Mouse (Mus musculus) MEL (cell line): ENCODE measurements at regions not wholly inside any gene's neighbourhood (a gene's known extent, or its start where the extent isn't known, plus 50 kb on each side); places are given as distances from the start of the nearest gene placed in this dataset.

Source experiments
- DNase-seq: peaks from one replicate; pipeline ENCODE4 v3.0.0; 2011; ENCODE audit warnings: low read depth, low spot score
- H3K27ac ChIP-seq: 2 replicates; pipeline ENCODE4 v1.5.1; 2012; ENCODE audit warnings: low read depth, mild to moderate bottlenecking, control low read depth, low read length, moderate library complexity; ENCODE audit not compliant: control insufficient read depth
- H3K27me3 ChIP-seq, 2 experiments: fragments of 150-350 bp in 1 of 2; sonication (generic) in 1 of 2; 2 replicates each; pipeline ENCODE4 v1.6.1; 2012; ENCODE audit warnings: low read length in 2 of 2, mild to moderate bottlenecking in 2 of 2, improper control_type of control experiment in 1 of 2, moderate library complexity in 1 of 2; ENCODE audit not compliant: insufficient read depth in 2 of 2, control insufficient read depth in 1 of 2
- H3K36me3 ChIP-seq, 2 experiments: 2 replicates each; pipeline ENCODE4 v1.6.1; 2012 to 2014; ENCODE audit warnings: low read length in 2 of 2, improper control_type of control experiment in 1 of 2, inconsistent platforms in 1 of 2, mild to moderate bottlenecking in 1 of 2; ENCODE audit not compliant: insufficient read depth in 2 of 2, control insufficient read depth in 1 of 2
- H3K4me1 ChIP-seq, 2 experiments: fragments of 150-350 bp in 1 of 2; sonication (generic) in 1 of 2; 2 replicates each; pipeline ENCODE4 v1.6.1; 2012; ENCODE audit warnings: low read length in 2 of 2, improper control_type of control experiment in 1 of 2, mild to moderate bottlenecking in 1 of 2; ENCODE audit not compliant: insufficient read depth in 2 of 2, control insufficient read depth in 1 of 2
- H3K4me3 ChIP-seq, 2 experiments: fragments of 150-350 bp in 1 of 2; sonication (generic) in 1 of 2; 2 replicates each; pipeline ENCODE4 v1.5.1; 2012; ENCODE audit warnings: low read depth in 2 of 2, low read length in 2 of 2, mild to moderate bottlenecking in 2 of 2, moderate library complexity in 2 of 2, control low read depth in 1 of 2, improper control_type of control experiment in 1 of 2; ENCODE audit not compliant: control insufficient read depth in 1 of 2, insufficient read depth in 1 of 2
- H3K79me2 ChIP-seq: 2 replicates; pipeline ENCODE4 v1.6.1; 2012; ENCODE audit warnings: mild to moderate bottlenecking, low read length, moderate library complexity; ENCODE audit not compliant: control insufficient read depth, poor library complexity, insufficient read depth
- H3K9ac ChIP-seq: 2 replicates; pipeline ENCODE4 v1.6.1; 2012; ENCODE audit warnings: low read depth, mild to moderate bottlenecking, control low read depth, low read length, moderate library complexity; ENCODE audit not compliant: control insufficient read depth, poor library complexity, severe bottlenecking
- H3K9me3 ChIP-seq: fragments of 150-350 bp; sonication (generic); replicated peaks from 2 replicates; pipeline ENCODE4 v1.6.1; 2012; ENCODE audit warnings: mild to moderate bottlenecking, low read length, improper control_type of control experiment, moderate library complexity; ENCODE audit not compliant: insufficient read depth
- BHLHE40 ChIP-seq: IDR thresholded peaks from 2 replicates; pipeline ENCODE4 v1.6.1; 2012; ENCODE audit warnings: low read depth, mild to moderate bottlenecking, inconsistent platforms, low read length, improper control_type of control experiment, borderline replicate concordance
- CTCF ChIP-seq, 3 experiments: IDR thresholded peaks in 2 of 3; conservative IDR thresholded peaks in 1 of 3; 2 replicates each; pipeline ENCODE4 v1.5.1; 2011 to 2012; ENCODE audit warnings: low read length in 3 of 3, low read depth in 2 of 3, mild to moderate bottlenecking in 2 of 3, improper control_type of control experiment in 1 of 3, inconsistent platforms in 1 of 3, mixed read lengths in 1 of 3, moderate library complexity in 1 of 3; ENCODE audit not compliant: control insufficient read depth in 1 of 3, insufficient read depth in 1 of 3, poor library complexity in 1 of 3, severe bottlenecking in 1 of 3
- ETS1 ChIP-seq: IDR thresholded peaks from 2 replicates; pipeline ENCODE4 v1.6.1; 2012; ENCODE audit warnings: low read depth, mild to moderate bottlenecking, inconsistent platforms, low read length, improper control_type of control experiment, moderate library complexity
- GABPA ChIP-seq: IDR thresholded peaks from 2 replicates; pipeline ENCODE4 v1.6.1; 2012; ENCODE audit warnings: low read depth, mild to moderate bottlenecking, inconsistent platforms, low read length, improper control_type of control experiment, moderate library complexity
- GATA1 ChIP-seq: IDR thresholded peaks from 2 replicates; pipeline ENCODE4 v1.6.1; 2011; ENCODE audit warnings: low read depth, low read length, improper control_type of control experiment
- HCFC1 ChIP-seq: IDR thresholded peaks from 2 replicates; pipeline ENCODE4 v1.6.1; 2012; ENCODE audit warnings: low read depth, mild to moderate bottlenecking, inconsistent platforms, low read length, improper control_type of control experiment, moderate library complexity
- JUND ChIP-seq: IDR thresholded peaks from 2 replicates; pipeline ENCODE4 v1.6.1; 2011; ENCODE audit warnings: low read depth, mild to moderate bottlenecking, improper control_type of control experiment, low read length
- KAT2A ChIP-seq: conservative IDR thresholded peaks from 2 replicates; pipeline ENCODE4 v1.6.1; 2012; ENCODE audit warnings: low read depth, low read length, improper control_type of control experiment, inconsistent platforms
- MAX ChIP-seq: IDR thresholded peaks from 2 replicates; pipeline ENCODE4 v1.6.1; 2011; ENCODE audit warnings: low read length, improper control_type of control experiment
- MAZ ChIP-seq: IDR thresholded peaks from 2 replicates; pipeline ENCODE4 v1.6.1; 2012; ENCODE audit warnings: low read depth, mild to moderate bottlenecking, inconsistent platforms, low read length, improper control_type of control experiment
- MEF2A ChIP-seq: IDR thresholded peaks from 2 replicates; pipeline ENCODE4 v1.6.1; 2014; ENCODE audit warnings: low read depth, mild to moderate bottlenecking, inconsistent platforms, low read length, improper control_type of control experiment; ENCODE audit not compliant: poor library complexity, insufficient replicate concordance, severe bottlenecking; ENCODE audit errors: extremely low read depth
- MXI1 ChIP-seq: IDR thresholded peaks from 2 replicates; pipeline ENCODE4 v1.6.1; 2011; ENCODE audit warnings: mild to moderate bottlenecking, low read depth, low read length, improper control_type of control experiment
- MYB ChIP-seq: IDR thresholded peaks from 2 replicates; pipeline ENCODE4 v1.6.1; 2011; ENCODE audit warnings: mild to moderate bottlenecking, low read depth, low read length, improper control_type of control experiment
- MYC ChIP-seq: IDR thresholded peaks from 2 replicates; pipeline ENCODE4 v1.6.1; 2011; ENCODE audit warnings: low read depth, mild to moderate bottlenecking, low read length, improper control_type of control experiment, moderate library complexity
- POLR2AphosphoS2 ChIP-seq: IDR thresholded peaks from 2 replicates; pipeline ENCODE4 v1.6.1; 2011; ENCODE audit warnings: low read length, improper control_type of control experiment
- TBP ChIP-seq: IDR thresholded peaks from 2 replicates; pipeline ENCODE4 v1.8.0; 2011; ENCODE audit warnings: low read depth, low read length, improper control_type of control experiment
- USF1 ChIP-seq: IDR thresholded peaks from 2 replicates; pipeline ENCODE4 v1.6.1; 2014; ENCODE audit warnings: low read depth, mild to moderate bottlenecking, inconsistent platforms, low read length, improper control_type of control experiment, moderate library complexity
- ZNF384 ChIP-seq: IDR thresholded peaks from 2 replicates; pipeline ENCODE4 v1.6.1; 2012; ENCODE audit warnings: low read depth, mild to moderate bottlenecking, inconsistent platforms, low read length, improper control_type of control experiment

GRCm38 (mm10) chr12:90857746-90858145, 119.5 kb upstream of the Dio2 start:
- H3K27me3 ChIP-seq: no peaks in the 10 kb centered on the region
- no peak for TF ChIP-seq MAX
- no peak for TF ChIP-seq CTCF (IDR thresholded peaks at IDR 0.05 in 2 of 3, conservative IDR thresholded peaks at IDR 0.05 in 1 of 3; ENCODE audit: control insufficient read depth in 1 of 3, insufficient read depth in 1 of 3, low read depth in 2 of 3, low read length in 3 of 3, poor library complexity in 1 of 3, severe bottlenecking in 1 of 3)
- no peak for TF ChIP-seq KAT2A
- no peak for TF ChIP-seq POLR2AphosphoS2
- TF ChIP-seq MAZ: no peak
- TF ChIP-seq HCFC1: no peak
- no peak for TF ChIP-seq ETS1
- TF ChIP-seq MXI1: no peak
- TF ChIP-seq USF1: no peak
- TF ChIP-seq MEF2A: no peak
- no peak for TF ChIP-seq MYB
- H3K4me3 ChIP-seq: no peak overlapping the region
- DNase-seq: no peak
- no peaks in the 10 kb centered on the region for H3K9me3 ChIP-seq
- H3K4me1 ChIP-seq: no peaks in the 10 kb centered on the region
- no peak overlapping the region for H3K27ac ChIP-seq
- H3K36me3 ChIP-seq: no peaks in the 10 kb centered on the region
- H3K79me2 ChIP-seq: no peaks in the 10 kb centered on the region
- H3K9ac ChIP-seq: no peak overlapping the region

- Histone ChIP-seq H3K36me3 (no peaks in the 10 kb centered on the region), H3K9ac (no peak overlapping the region), H3K4me3 (no peak overlapping the region), H3K9me3 (no peaks in the 10 kb centered on the region), H3K79me2 (no peaks in the 10 kb centered on the region), H3K27me3 (no peaks in the 10 kb centered on the region; a peak in 1 of 4 replicates), H3K4me1 (no peaks in the 10 kb centered on the region), H3K27ac (no peak overlapping the region)
- no peak for TF ChIP-seq ZNF384
- TF ChIP-seq JUND: no peak
- no peak for TF ChIP-seq MYC
- no peak for TF ChIP-seq GATA1
- no peak for TF ChIP-seq GABPA
- TF ChIP-seq POLR2AphosphoS2: no peak
- no peak for TF ChIP-seq MXI1
- TF ChIP-seq BHLHE40: no peak
- TF ChIP-seq TBP: no peak
- TF ChIP-seq KAT2A: no peak
- TF ChIP-seq MAZ: no peak
- no peak for TF ChIP-seq CTCF (IDR thresholded peaks at IDR 0.05 in 2 of 3, conservative IDR thresholded peaks at IDR 0.05 in 1 of 3; ENCODE audit: control insufficient read depth in 1 of 3, insufficient read depth in 1 of 3, low read depth in 2 of 3, low read length in 3 of 3, poor library complexity in 1 of 3, severe bottlenecking in 1 of 3)
- no peak for DNase-seq
Measured at GRCm38 (mm10) chr12:90810666-90811065, 72.4 kb upstream of the Dio2 start.
